Mouse (Mus musculus) adrenal gland, postnatal 10 days (tissue): ENCODE measurements around the gene Stk36. TPM values are rescaled to one million over a fixed set of nuclear protein-coding genes. Genes with fewer than 3 reads are reported as not detected.
A peak's percentile ranks its signal among the peaks of the same experiment; 100 is the strongest.

Experiments used
- DNase-seq: peaks from one replicate; pipeline ENCODE4 v3.0.0; 2021; ENCODE audit warnings: mixed read lengths
- long read RNA-seq, 2 experiments: library from polyadenylated mRNA; stranded (forward); transcript quantifications; one replicate each; pipeline ENCODE4 v2.0.0; 2021
- total RNA-seq, 2 experiments: library from RNA; stranded (reverse); gene quantifications; 2 replicates each; pipeline ENCODE4 v1.2.3; 2021

Gene Stk36
- 1 to 10 TPM; 2.8 to 3.2 TPM for total RNA-seq
- long read RNA-seq, experiment 1, partial matches to known transcripts: 2 of 2 reads
- long read RNA-seq, experiment 1, other reads (novel, unspliced or antisense): 0 of 2 reads
- long read RNA-seq, experiment 2, partial matches to known transcripts: 1 of 2 reads
- long read RNA-seq, experiment 2, other reads (novel, unspliced or antisense): 1 of 2 reads

DNA sequence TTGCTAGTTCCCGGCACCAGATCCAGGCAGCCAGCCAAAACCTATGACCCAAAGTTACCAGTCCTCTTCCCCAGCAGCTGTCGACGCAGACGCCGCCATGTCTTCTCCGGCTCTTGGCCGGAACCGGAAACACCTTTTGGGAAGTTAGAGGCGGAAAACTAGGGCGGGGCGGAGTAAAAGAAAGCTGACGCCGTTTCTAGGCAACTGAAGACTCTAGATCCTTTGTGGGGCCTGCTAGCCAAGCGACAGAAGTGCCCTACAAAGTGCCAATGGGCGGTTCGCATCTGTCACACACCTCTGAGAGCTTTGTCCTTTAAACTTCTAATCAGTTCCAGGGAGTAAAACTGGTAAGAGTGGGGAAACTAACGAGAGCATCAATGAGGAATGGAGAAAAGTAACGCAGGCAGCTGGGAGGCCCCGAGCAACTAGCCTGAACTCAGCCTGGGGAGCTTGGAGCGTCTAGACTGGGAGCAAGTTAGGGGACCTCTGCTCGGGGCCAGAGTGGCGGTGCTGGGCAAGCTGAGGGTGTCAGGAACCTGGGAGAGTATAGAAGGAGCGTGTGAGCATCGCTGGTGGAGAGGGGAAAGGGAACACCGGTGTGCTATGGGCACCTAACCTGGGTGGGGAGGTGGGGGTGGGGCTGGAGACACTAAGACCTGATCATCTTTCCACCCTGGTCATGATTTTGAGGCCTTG, at the start of gene Stk36, which contains the start of gene Rnf25:
Stk36 (plus strand) TSS at position 179 of the 696 bp plus-strand sequence.
Rnf25 (minus strand) TSS at position 131 of the 696 bp plus-strand sequence.
- peak; percentile 89 for DNase-seq

DNA sequence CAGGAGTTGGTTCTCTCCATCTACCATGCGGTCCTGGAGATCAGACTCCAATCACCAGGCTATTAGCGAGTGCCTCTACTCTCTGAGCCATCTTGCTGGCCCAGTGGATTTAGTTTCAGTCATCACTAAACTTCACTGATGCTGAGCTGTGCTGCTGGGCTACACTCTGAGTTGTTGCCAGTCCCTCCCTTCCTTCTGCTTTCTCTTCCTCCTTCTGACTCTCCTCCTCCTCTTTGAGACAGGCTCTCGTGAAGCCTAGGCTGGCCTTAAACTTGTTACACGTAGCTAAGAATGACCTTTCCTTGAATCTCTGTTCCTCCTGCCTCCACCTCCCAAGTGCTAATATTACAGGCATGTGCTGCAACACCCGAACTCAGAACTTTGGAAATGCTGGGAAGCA, 42.2 kb upstream of the Stk36 start:
- DNase-seq: no peak

DNA sequence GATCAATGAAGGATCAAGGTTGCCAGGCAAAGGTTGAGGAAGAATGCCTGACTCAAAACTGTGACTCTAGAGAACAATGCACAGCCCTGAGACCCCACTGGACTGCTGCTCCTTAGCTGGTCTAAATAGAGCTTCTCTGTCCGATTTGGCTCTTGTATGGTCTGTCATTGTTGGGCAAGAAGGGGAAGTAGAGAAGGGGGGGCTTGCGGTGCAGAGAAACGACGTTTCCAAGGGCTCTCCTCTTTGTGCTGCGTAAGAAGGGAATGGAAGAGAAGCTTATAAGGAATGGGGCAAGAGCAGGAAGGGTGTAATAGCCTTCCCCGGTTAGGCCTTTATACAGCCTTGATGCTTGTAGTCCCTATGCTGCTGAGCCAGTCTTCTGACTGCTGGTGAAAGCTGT, 35.4 kb upstream of the Stk36 start:
- no peak for DNase-seq

DNA sequence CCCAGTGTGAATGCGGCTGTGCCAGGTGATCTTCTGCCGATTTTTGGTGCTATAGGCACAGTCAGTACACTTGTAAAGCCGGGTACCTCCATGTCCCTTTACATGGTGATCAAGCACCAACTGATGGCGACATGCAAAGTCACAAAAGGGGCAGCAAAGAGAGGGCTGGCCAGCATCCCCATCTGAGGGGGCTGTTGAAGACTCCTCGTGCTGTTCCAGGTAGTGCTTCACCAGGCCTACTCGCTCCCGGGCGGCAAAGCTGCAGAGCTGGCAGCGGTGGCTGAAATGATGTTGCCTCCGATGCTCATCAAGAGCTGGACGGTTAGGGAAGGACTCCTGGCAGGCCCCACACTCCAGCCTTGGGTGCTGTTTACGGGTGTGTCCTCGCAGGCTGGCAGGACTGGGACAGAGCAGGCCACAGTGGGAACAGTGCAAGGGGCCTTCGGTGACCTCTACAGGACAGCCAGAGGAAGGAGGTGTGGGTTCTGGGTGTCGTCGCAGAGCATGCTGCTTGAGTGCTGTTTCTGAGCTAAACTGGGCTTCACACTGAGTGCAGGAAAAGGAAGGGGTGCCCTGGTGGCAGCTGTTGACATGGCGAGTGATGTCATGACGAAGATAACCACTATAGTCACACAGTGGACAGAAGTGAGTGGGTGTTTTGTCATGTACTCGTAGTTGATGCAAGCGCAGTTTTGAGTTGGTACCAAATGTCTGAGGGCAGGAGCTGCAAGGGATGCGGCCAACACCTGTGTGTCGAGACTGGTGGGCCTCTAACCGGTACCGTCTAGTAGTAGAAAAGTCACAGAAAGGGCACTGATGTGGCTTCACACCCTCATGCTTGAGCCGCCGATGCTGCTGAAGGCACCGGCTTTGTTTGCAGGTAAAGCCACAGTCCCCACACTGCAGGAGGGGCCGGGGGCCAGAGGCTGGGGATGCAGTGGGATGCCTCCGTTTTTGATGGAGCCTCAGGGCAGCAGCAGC, 31.2 kb upstream of the Stk36 start:
- DNase-seq: peak; percentile 4

DNA sequence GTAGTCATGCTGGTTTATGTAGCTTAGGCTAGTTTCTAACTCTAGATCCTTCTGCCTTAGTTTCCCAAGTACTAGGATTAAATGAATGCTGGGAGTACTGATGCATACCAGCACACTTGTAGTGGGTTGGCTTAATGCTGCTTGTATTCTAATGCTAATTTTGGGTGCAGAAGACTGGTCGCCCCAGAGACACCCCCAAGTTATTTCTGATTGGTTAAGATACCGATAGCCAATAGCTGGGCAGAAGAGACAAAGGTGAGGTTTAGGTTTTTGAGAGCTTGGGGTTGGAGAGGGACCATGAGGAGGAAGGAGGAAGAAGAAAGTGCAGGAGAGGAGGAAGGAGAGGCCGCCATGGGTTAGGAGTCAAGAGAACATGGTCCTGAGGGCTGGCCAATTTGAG, 18.6 kb upstream of the Stk36 start:
- DNase-seq: no peak

DNA sequence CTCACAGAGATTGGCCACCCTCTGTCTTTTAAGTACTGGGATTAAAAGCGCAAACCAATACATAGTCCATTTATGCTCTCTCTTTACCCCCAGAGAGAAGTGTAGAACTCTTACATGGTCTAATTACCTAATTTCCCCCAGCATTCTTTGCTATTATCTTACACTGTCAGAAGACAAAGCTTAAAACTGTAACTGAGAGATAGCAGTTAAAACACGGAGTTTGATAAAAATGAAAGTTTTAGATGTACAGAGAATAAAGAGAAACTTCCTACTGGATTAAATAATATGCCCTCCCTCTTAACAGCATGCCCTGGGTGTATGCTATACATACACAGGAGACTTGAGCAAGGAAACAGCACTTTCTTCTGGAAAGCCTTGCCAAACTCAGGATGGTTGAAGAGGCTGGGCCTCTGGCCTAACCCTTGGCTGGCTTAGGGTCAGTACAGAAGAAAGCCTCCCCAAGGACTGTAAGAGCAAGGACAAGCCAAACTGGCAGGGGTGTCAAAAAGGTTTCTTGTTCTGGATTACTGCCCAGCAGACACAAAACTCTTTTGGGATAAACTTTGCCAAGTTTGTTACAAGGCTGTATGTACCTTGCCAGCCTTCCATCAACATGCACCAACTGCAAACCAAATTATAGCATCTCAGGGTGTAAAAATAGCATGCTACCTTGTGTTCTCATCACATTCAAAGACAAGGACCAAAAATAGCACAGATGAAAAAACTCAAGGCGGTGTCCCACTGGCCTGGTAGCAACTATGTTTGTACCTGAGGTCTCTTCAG, 16.4 kb upstream of the Stk36 start:
- peak; percentile 57 for DNase-seq

DNA sequence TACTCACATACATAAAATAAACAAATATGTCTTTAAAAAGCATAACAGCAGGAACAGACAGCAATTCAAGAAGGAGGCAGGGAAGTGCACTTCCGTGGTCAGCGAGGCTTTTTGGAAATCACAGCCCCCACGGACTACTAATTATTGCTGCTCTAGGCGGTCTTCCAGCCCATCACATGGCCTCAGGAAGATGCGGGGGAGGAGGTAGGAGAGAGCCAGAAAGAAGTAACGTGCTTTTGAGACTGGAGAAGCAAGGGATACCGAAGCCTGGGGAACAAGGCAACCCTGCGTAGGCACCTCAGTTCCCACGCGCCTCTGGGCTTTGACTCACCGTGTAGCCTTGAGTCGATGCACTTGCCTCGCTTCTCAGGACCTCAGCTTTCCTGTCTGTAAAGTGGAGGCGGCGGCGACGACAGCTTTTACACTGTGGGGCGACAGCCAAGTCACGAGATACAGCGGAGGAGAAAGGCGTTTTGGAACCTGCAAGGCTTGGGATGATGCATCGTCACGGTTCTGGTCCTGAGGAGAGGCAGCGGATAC, 13.9 kb upstream of the Stk36 start:
- DNase-seq: no peak

DNA sequence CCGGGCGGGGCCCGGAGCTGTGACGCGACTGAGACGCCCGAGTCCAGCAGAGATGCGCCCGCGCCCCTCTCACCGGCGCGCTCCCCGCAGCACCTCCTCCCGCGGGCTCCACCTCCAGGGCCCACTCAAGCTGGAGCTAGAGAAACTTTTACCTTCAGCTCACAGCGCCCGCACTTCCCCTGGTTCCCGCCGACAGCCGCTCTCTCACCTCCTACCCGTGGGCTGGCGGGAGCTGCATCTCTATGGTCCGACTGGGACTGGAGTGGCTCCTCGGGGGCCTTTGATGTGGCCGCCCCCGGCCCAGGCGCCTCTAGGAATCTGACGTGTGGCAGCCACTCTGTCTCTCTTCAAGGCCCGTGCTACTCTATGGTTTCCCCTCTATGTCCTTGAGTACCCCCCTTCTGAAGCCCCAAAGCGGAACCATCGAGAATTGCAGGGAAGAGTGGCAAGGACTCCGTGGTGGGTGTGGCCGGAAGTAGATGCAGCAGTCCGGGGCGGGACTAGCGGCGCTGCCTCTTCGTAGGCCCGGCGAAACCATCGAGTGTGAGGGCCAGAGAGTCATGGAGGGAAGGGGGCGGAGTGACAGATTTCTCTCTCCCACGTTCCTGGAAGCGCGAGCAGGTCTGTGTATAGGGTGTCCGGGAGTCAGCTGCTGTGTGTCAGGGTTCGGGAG, 13.3 kb upstream of the Stk36 start, which contains the start of the genes Zfp142 and Bcs1l:
Zfp142 (minus strand) TSS at position 474 of the 673 bp plus-strand sequence.
Bcs1l (plus strand) TSS at position 517 of the 673 bp plus-strand sequence.
- DNase-seq: peak; percentile 99

DNA sequence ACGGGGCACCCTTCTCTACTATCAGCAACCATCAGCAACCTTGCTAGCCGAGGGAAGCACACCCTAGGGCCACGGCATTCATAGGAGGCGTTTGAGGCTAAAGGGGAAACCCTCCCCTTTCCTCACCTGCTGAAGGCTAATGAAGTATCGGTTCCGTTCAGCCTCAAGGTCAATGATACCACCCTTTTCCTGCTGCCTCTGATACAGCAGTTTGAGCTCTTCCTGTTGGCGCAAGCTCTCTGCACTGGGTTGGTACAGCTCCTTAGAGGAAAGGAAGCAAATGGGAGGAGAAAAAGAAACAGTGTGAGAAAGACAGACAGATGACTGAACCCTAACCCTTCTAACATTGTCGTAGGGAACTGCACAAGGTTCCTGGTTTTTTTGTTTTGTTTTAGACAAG, 6.8 kb upstream of the Stk36 start:
- DNase-seq: no peak

DNA sequence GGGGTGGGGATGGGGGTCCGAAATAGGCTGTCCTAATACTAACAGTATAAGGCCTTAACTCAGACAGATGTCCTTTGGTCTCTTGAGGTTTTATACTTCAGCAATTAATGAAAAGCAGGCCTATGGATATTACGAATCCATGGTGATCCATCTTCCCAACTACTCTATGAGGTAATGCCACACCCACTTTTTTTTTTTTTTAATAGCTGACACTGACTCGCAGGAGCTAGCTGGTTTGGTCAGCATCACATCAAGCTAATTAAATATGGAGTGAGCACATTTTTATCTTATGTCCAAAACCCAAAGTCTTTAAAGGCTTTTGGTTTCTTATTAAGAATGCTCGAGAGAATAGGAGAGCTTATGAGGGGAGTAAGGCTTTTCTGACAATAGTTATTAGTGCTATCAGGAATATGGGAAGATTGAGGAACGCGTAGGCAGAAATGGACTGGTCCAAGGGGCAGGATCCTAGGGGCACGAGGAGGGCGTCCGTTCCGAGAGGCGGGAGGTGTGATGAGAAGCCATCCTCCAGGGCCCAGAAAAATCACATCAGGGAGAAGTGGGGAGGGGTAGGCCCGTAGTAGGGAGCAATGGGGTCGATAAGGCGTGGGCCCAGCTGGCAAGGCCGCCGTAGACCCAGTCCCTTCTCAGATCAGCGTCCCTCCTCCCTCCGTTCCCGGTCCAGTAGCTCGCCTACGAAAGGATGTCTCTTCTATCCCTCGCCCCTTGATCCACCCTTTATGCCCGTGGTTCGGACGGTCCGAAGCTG, 561 bp upstream of the Stk36 start:
- DNase-seq: no peak

DNA sequence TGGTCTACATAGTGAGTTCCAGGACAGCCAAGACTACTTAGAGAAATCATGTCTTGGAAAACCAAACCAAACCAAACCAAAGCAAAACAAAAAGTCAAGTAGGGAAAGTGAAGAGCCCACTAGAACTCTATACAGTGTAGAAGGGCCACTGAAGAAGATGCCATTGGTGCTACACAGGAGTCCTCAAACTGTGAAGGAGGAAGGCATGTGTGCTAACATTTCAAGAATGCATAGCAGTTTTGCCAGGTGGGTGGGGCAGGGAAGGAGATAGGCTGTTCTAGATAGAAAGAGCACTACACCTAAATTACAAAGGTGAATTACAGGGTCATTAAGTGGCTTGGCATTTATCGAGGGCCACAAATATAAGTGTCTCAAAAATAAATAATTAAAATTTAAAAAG, 22.9 kb downstream of the Stk36 start:
- DNase-seq: no peak

DNA sequence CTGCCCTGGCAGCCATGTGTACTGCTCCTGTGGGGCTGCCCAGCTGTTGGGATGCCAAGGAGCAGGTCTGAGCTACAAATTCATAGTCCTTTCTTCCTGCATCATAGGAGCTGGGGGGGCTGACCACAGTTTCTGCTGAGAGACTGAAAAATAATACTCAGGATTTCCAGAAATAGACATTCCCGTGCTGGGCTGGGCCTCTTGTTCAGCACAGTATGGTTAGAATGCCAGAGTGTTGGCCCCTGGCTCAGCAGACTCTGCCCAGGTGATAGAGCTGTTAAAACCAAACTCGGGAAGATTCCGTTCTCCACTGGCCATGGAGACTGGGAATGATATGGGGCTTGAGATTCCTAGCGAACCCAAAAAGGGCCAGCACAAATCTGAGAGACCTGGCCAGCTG, 24.8 kb downstream of the Stk36 start:
- no peak for DNase-seq

DNA sequence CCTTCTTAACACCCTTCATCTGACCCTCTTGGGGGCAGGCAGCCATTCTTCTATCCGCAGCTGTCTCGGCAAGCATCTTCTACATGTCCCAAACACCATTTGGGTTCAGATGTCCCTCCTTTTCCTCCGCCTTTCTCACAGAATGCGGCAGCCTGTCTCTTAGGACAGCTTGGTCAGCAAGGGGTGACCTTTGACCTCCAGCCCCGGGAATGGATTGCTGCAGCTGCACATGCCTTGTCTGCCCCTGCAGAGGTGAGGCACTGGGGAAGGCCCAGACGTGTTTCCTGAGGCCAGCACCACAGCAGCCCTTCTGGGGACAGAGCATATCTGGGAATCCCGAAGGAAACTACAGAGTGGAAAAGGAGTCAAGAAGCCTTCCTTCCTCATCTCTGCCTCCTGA, 26.8 kb downstream of the Stk36 start:
- DNase-seq: no peak

DNA sequence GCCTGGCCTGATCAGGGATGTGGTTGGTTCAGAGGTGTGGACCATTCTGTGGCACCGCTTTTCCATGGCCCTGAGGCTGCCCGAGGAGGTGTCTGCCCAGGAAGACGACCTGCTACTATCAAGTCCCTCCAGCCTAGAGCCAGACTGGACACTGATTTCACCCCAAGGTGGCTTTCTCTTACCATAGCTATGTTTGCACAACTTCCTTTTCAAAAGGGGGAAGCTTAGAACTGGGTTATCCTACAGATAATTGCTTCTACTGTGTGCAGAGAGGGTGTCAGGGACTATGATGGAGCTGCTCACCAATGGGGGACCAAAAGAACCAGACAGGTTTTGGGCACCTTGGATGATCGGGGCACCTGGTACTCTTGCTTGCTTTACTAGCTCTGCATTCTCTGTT, 31.5 kb downstream of the Stk36 start:
- DNase-seq: no peak

DNA sequence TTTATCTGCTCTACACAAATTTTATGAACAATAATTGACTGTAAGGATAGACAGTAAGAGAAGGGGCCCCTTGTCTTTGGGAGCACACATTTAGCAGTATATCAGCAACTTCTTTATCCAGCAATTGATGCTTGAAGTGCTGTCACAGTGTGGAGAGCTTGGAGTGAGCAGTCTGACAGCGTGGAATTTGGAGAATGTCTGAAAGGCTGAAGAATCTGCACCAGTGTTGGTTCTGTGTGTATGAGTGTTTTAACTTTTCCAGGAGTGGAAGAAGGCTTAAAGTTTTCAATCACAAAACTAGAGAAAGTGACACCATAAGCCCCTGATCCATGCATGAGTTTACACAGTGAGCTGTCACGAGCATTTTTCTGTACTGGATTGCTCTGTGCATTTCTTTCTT, 42.3 kb downstream of the Stk36 start:
- DNase-seq: no peak

DNA sequence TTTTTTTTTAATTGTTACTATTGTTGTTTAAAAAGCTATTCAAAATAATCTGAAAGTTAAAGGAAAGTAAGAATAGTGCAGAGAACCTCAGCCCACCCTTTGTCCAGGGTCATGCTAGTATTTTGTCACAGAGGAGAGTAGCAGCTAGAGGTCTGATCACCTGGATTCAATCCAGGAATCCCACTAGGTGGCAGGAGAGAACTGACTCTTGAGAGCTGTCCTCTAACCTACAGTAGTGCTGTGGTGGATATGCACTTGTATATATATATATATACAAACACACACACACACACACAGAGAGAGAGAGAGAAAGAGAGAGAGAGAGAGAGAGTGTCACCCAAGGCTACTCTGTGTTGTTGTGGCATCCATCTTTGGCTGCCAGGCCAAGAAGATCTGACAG, 42.7 kb downstream of the Stk36 start:
- DNase-seq: peak; percentile 19

DNA sequence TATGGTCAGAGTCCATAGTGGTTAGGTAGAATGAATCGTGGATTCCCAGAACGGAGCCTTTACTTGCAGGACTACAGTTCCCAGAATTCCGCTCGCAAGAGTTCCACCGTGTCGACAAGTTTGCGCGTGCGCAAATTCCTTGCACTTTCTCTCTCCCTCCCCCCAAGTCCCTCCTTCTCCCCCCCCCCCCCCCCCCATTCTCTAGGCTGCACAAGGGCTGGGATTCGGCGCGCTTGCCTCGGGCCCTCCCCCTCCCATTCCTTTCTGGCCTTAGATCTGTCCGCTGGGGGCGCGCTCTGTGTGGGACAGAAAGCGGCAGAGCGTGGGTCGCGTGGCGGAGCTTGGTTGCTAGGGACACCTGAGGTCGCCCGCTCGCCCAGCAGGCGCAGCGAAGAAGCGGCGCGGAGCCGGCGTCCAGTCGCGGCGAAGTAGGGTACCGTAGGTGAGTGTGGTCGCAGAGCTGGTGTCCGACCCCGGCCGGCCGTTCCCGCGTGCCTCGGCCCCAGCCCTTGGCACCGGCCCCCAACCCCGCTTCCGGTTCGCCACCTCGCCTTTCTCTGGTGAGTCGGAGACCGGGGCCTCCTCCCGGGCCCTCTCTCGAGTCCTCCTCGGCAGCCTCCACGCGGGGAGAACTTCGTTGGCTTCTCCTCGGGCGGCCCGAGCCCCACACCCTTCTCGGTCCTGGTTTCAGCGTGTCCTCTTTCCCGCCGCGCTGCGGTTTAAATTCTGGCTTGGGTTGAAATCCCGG, 60.4 kb downstream of the Stk36 start, which contains the start of gene Ttll4:
Ttll4 (plus strand) TSS at position 298 of the 748 bp plus-strand sequence.
- peak; percentile 95 for DNase-seq

DNA sequence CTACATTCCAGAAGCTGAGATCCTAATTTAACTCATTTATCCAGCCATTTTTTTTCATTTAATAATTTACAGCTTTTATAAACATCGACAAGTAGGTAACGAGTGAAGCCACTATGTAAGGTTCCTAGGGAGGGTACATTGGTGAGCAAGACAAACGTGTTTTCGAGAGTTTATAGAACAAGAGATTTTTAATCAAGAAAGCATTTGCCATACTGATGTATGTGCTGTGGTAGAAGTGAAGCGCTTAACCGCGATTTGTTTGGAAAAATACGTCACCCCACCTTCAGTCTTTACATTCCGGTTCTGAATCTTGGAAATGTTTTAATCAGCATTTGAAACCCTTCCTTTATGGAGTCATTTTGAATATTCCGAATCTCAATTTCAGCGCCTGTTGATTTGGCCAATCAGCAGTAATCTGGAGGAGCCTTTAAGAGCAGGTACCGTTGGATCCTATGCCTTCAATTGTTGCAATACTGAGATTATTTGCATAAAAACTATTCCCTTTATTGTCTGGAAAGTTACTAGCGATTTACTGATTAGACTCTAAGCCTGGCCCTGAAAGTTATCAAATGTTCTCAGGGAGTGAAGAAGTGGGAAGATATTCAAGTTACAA, 61.1 kb downstream of the Stk36 start:
- peak; percentile 4 for DNase-seq

DNA sequence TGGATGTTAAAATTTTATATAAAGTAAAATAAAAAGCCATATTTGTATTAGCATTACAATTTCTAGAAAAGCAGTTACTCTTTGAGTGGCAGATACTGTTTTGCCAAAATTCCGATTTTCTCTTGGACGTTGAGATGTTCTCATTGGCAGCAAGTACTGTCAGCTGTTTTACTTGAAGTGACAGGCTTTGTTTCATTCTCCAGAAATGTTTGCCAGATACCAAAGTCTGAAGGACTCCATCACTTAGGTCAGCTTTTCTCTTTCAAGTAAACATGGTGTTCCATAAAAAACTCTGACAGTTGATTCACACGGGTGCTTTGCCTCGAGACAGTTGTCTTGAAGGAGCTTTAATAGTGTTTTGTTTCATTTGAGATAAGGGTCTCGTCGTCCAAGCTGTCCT, 63.9 kb downstream of the Stk36 start:
- DNase-seq: no peak
